Mouse (Mus musculus): ENCODE measurements at regions not wholly inside any gene's neighbourhood (a gene's known extent, or its start where the extent isn't known, plus 50 kb on each side); places are given as distances from the start of the nearest gene placed in this dataset.

GRCm38 (mm10) chr6:89005094-89005493, 103.0 kb downstream of the Tpra1 start:
- DNase-seq (ENCODE audit: low spot score in 2 of 2), result no peak

GRCm38 (mm10) chr6:89006997-89007396, 104.9 kb downstream of the Tpra1 start:
- no peak for DNase-seq (ENCODE audit: low spot score in 2 of 2)

- DNase-seq (ENCODE audit: low spot score in 2 of 2), result no peak
Measured at GRCm38 (mm10) chr6:89007516-89007915, 105.5 kb downstream of the Tpra1 start.

- no peak for DNase-seq (ENCODE audit: low spot score in 2 of 2)
Measured at GRCm38 (mm10) chr6:89008614-89009171, 106.6 kb downstream of the Tpra1 start.

GRCm38 (mm10) chr6:89012998-89013689, 111.1 kb downstream of the Tpra1 start:
- no peak for DNase-seq (ENCODE audit: low spot score in 2 of 2)

DNA sequence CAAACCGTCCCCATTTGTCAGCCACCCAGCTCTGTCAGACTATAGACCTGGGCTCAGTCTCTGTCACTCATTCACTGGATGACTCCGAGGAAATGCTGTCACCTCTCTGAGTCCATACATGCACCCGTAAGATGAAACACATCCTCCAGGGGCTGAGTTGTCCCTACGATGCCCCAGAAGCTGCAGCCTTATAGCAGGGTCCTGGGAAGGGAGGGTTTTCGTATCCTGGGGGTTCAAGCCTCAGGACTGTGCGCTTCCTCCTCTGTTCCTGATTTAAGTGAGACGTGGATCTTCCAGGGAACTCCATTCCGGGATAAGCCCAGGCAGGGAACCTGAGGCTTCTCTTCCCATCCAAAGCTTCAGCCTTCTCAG, 111.6 kb downstream of the Tpra1 start:
- DNase-seq (ENCODE audit: low spot score in 2 of 2), result no peak

- no peak for DNase-seq (ENCODE audit: low spot score in 2 of 2)
Measured at GRCm38 (mm10) chr6:89024101-89024650, 122.1 kb downstream of the Tpra1 start.

- no peak for DNase-seq (ENCODE audit: low spot score in 2 of 2)
Measured at GRCm38 (mm10) chr6:89033433-89034298, 131.6 kb downstream of the Tpra1 start.

DNA sequence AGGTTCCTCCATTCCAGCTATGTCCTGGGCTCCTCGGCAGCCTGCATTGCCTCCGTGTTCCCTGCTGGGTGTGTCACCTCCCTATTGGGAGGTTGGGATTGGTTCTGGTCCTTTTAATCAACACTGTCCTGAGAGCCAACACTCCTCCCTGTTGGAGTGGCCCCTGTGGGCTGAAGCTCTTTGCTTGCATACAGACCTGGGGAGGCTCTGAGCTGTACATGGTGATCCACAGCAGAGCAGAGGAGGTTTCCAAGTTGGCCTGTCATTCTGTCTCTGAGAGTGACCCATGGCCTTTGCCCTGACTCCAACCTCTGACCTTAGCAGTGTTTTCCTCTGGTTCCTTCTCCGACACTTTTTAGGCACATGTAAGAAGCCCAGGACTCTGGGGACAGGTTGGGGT, 132.4 kb downstream of the Tpra1 start:
- DNase-seq (ENCODE audit: low spot score in 2 of 2), result no peak

DNA sequence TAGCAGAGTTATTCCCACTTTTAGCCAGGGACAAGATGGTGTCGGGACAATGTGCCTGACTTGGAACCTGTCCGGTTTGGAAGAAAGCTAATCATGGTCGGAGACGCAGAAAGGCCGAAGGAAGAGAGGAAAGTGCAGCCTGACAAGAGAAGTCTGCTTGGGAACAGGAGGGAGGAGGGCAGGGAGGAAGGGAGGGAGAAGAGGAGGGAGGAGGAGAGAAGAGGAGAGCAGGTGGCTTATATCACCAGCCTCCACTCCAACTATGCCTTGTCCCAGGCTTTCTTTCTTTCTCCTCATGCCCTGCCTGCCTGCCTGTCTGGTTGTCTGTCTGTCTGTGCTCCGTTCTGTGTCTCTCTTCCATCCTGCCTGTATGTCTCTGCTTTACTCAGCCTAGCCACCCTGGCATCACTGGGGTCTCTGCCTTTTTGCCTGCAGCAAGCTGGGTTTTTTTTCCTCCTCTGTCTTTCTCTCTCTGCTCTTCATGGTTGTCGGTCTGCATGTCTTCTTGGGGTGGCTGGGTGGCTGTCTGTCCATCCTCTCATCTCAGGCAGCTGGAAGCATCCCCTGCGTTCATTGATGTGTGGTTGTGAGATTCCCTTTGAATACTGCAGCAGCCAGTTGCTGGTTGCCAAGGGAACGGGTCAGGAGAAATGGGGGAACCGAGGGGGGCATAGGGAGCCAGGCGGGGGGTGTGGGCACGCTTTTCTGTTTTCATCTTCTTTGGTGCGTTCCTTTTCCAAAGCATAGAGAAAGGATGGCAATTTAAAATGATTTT, 133.2 kb downstream of the Tpra1 start:
- DNase-seq (ENCODE audit: low spot score in 2 of 2), result no peak

DNA sequence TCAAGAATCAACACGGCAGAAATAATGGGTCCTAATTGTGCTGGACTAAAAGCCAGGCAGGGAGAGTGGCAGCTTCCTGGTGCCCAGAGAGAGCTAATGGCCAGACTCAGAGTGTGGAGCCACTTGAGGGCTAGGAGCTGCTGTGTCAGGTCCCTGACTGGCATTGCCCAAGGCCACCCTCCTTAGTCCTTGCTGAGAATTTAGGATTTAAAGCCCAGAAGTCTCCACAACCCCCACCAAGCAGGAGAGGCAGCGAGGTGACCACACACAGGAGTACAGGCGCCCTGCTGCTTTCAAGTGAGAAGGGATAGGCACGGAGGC, 133.7 kb downstream of the Tpra1 start:
- DNase-seq (ENCODE audit: low spot score in 2 of 2), result no peak

DNA sequence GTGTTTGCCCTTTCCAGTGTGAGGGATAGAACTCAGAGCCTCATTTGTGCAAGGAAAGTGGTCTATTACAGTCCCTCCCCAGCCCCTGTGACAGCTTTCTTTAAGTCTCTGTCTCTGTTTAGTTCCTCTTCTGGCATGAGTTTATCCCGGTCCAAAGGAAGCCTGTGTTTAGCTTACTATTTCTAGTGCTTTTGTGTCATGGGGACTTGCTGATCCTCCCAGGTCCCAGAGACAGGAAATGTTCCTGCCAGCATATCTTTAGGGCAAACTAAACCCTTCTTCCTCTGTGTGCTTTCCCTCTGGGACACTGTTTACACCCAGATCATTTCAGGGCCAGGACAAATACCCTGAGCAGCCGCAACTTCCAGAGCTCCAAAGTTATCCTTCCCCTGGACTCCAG, 135.3 kb downstream of the Tpra1 start:
- no peak for DNase-seq (ENCODE audit: low spot score in 2 of 2)

- DNase-seq (ENCODE audit: low spot score in 2 of 2), result no peak
Measured at GRCm38 (mm10) chr6:89037901-89038300, 135.8 kb downstream of the Tpra1 start.

- no peak for DNase-seq (ENCODE audit: low spot score in 2 of 2)
Measured at GRCm38 (mm10) chr6:89040919-89041318, 138.9 kb downstream of the Tpra1 start.

GRCm38 (mm10) chr6:89042478-89043239, 140.6 kb downstream of the Tpra1 start:
- DNase-seq (ENCODE audit: low spot score in 2 of 2), result no peak

DNA sequence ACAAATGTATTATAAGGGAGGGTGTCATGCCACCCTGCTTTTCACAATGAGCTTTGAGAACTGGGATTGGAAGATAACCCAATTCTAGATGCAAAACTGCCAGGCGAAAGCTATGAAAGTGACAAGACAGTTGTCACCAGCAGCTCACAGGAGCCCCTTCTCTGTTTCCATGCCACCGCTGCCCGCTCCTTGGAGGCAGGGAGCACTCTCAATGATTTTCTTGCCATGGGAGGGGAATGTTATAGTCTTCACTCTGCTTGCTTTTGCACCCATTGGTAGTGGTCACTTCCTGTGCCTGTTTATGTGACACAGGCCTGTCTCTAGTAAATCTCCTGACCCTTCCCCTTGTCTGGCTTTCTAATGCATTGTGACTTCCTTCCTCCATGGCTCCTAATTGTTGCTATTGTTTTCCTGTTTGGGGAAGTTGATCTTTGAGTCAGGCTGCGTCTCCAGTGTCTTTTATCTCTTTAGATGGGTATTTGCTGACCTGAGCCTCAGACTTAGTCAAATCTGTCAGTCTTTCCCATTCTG, 143.4 kb downstream of the Tpra1 start:
- no peak for DNase-seq (ENCODE audit: low spot score in 2 of 2)

DNA sequence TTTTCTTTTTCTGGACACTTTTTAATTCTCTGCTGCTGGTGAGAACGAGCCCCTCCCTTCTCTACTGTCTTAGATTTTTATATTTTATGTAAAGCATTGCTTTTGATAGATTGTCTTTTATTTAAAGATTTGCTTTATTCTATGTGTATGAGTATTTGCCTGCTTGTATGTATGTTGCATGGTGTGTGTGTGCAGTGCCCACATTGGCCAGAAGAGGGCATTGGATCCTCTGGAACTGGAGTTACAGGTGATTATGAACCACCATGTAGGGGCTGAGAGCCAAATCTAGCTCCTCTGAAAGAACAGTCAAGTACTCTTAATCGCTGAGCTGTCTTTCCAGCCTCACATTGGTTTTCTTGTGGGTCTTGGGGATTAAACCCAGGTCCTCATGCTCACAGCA, 144.4 kb downstream of the Tpra1 start:
- DNase-seq (ENCODE audit: low spot score in 2 of 2), result no peak

DNA sequence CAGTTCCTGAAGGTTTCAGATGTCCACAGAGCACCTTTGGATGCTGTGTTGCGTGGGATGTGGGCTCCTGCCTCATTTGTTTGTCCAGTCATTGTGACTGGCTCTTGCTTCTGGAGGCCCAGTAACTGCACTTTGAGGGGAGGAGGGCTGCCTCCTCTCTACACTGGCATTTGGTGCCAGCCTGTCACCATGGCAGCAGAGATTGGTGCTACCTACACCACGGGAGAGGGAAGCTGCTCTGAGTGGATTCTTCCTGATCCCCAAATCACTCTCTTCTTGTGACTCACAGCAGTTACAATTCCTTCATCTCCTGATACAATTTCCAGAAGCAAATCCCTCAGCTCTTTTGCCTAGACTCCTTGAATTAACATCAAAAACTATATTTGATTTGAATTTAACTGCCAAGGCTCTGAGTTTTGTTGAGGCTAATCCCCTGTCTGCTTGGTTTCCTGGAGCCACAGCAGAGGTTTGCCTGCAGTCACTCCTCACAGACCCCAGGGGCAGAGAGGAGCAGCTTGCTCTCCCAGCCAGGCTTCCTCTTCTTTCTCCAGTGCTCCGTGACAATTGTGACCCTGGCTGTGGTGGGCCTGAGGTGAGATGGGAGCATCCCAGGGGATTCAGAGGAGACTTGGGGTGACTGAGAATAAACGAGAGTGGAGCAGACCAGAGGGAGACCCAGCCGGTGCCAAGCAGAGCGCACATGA, 145.7 kb downstream of the Tpra1 start:
- peak in 1 of 2 experiments; percentile 69 for DNase-seq (ENCODE audit: low spot score in 2 of 2)

GRCm38 (mm10) chr6:89049290-89049689, 147.2 kb downstream of the Tpra1 start:
- no peak for DNase-seq (ENCODE audit: low spot score in 2 of 2)

DNA sequence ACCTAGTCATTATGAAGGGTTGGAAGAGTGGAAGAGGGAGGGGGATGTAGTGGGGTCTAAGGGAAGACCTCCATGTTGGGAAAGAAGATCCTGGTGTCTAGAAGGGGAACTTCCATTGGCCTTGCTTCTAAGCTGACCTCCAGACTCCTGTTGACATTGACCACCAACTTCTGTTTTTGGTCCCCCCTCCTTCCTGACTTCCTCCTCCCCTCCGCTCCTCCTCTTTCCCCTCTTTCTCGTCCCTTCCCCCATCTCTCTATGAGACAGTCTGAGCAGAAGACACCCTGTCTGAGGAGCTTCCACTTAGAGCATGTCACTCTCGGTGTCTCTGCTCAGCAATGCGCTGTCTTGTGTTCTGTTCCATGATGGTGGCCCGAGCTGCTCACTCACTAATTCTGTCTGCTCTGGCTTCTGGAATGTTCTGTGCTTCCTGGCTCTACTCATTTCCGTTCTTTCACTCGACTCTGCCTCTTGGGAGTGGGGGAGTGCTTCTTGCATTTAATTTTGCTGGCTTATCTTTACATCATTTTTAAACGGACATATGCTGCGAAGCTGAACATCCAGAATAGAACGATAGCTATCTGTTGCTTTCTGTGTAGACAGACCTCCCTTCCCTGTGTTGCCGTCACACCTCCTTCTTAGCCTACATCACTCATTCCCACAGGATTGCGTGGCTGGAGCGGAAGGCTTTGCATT, 148.7 kb downstream of the Tpra1 start:
- peak in 1 of 2 experiments; percentile 22 for DNase-seq (ENCODE audit: low spot score in 2 of 2)
